In genomic region chr5:59945761-59946160, GRCm38 (mm10) we compare ENCODE assay signal across 18 mouse cellular contexts.
"Had no signal": no experiment of that assay in that cellular context is flagged by ENCODE, and none has a peak within 500 bp of the region (broad histone marks: within the 10 kb centered on the region; RNA-seq: fewer than 3 reads in every experiment).

No protein-coding gene starts in this region.

- H3K9ac ChIP-seq: liver, embryonic 14.5 days; lung, embryonic 14.5 days; midbrain, embryonic 12.5 days; midbrain, embryonic 15.5 days; neural tube, embryonic 13.5 days; neural tube, embryonic 15.5 days had no signal

- H3K4me2 ChIP-seq: lung, embryonic 14.5 days; midbrain, embryonic 12.5 days; midbrain, embryonic 15.5 days; neural tube, embryonic 13.5 days; neural tube, embryonic 15.5 days had no signal

- H3K9me3 ChIP-seq: midbrain, embryonic 10.5 days; midbrain, embryonic 12.5 days; midbrain, embryonic 15.5 days; neural tube, embryonic 13.5 days; neural tube, embryonic 15.5 days had no signal

- ATAC-seq: midbrain, embryonic 15.5 days had no signal

- DNase-seq: lung, adult 18-20 months; lung, embryonic 14.5 days; lung, postnatal 10 days; lung, postnatal 4 days; right cerebral cortex, adult 18-20 months; right cerebral cortex, postnatal 25 days; right cerebral cortex, postnatal 4 days; spleen, adult 18-20 months; thymus, adult 18-20 months; thymus, postnatal 14 days; thymus, postnatal 36 days had no signal

- H3K36me3 ChIP-seq: midbrain, embryonic 10.5 days; midbrain, embryonic 12.5 days; midbrain, embryonic 15.5 days; neural tube, embryonic 13.5 days; neural tube, embryonic 15.5 days had no signal

- H3K4me3 ChIP-seq: midbrain, embryonic 10.5 days; midbrain, embryonic 12.5 days; midbrain, embryonic 15.5 days; myocyte; neural tube, embryonic 13.5 days; neural tube, embryonic 15.5 days had no signal

- H3K27ac ChIP-seq: liver, embryonic 14.5 days; midbrain, embryonic 10.5 days; midbrain, embryonic 12.5 days; midbrain, embryonic 15.5 days; neural tube, embryonic 13.5 days; neural tube, embryonic 15.5 days had no signal

- H3K4me1 ChIP-seq: midbrain, embryonic 10.5 days; midbrain, embryonic 12.5 days; midbrain, embryonic 15.5 days; neural tube, embryonic 13.5 days; neural tube, embryonic 15.5 days had no signal

- H3K27me3 ChIP-seq: midbrain, embryonic 12.5 days; midbrain, embryonic 15.5 days; neural tube, embryonic 13.5 days; neural tube, embryonic 15.5 days had no signal
